Mouse (Mus musculus) inflammation-experienced regulatory T-cells (primary cell): ENCODE results near the gene Thrsp. TPM values are rescaled to one million over a fixed set of nuclear protein-coding genes. Genes with fewer than 3 reads are reported as not detected.

Experiments
- polyA plus RNA-seq, 2 experiments: library from polyadenylated mRNA; unstranded; fragments of 100-300 nt; shearing (Covaris generic); gene quantifications; one replicate each; pipeline ENCODE4 v1.2.1; 2017

Thrsp gene
- 1 to 10 TPM; 1.0 to 2.4 TPM for polyA plus RNA-seq

DNA sequence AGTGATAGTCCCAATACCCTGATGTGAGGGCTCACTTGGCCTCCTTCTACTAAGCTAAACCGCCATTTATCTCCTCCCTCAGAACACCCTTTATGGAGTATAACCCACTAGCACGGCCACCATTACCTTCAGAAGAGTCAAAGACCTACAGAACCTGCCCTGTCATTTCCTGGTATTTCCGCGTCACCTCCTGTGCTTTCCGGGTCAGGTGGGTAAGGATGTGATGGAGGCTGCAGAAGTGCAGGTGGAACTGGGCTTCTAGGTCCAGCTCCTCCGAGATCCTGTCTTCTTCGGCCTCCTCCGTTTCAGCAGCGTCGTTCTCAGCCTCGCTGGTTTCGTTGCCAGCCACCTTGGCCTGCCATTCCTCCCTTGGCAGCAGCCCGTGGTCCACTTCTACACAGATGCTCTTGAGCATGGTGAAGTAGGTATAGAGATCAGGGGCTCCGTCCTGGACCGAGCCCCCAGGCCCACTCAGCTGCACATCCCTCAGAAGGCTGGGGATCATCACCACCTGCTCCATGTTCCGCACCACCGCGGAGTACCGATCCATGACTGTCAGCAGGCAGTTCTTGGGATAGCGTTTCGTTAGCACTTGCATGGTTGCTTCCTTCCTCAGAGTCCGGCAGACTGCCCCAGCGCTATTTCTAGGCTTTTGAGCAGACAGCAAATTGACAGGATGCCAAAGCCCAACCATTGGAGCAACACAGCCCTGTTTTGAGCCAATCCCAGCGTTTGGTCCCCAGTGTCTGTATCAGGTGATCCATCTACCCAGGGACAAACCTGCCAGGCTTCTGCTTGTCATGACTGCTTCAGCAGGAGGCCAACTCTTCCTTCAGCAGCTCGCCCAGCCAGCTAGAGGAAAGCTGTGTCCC, at the start of gene Thrsp:
Thrsp (minus strand) TSS at position 825 of the 872 bp plus-strand sequence.

DNA sequence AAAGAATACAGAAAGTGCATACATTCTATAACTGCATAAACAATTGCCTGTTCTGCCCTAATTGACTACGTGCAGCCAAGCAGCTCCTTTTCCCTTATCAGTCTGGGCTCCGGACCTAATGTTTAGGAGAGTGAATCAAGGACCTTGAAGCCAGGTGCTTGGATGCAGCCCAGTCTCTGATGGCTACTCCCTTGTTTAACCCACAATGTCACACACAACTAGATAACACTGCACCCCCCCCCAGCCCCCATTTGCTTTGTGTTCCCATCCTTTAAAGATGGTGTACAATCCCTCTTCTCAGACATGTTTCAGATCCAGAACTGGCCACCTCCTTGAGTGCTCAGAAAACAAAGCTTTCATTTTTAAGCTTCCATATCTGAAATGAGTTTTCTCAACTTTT, 33.5 kb upstream of the Thrsp start, which contains the start of gene Kctd14:
Kctd14 (plus strand) TSS at position 301 of the 400 bp plus-strand sequence.

DNA sequence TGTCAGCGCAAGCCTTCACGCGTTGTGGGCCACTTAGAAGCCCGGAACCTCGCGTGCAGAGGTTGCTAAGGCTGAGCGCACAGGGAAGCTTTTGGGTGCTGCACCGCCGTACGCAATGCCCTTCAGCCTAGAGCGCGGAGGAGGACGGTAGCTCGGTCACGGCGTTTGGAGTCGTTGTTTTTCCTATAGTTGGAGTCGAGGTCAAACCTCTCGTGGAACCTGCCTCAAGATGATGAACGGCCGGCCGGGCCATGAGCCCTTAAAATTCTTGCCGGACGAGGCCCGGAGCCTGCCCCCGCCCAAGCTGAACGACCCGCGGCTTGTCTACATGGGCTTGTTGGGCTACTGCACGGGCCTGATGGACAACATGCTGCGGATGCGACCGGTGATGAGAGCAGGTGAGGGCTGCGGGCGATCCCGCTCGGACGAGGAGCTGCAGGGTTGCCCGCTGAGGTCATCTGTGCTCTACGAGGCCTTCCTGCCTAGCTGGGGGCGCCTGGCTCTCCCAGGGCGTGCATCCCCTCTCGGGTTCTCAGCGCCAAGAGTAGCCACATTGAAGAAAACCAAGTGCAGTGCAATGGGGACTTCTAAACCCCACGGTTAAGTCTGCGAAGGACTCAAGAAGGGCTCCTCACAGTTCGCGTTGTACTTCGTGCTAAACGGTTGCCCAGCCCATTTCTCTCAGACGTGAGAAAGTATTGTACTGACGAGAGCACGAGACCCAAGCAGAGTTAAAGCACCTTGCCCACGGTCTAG, 17.4 kb downstream of the Thrsp start, which contains the start of gene Ndufc2:
Ndufc2 (plus strand) TSS at position 44 of the 756 bp plus-strand sequence.

Other genes starting within 250 kb of the Thrsp start
- gene Usp35, start 85.7 kb downstream of the Thrsp start, polyA plus RNA-seq: 1 to 10 TPM; 4.9 to 5.2 TPM
- gene Kctd21, start 85.4 kb downstream of the Thrsp start, polyA plus RNA-seq: 1 to 10 TPM in 1 of 2 experiments, under 1 TPM in 1; 0.86 to 1.9 TPM
- 10 to 100 TPM; 14.5 to 21.0 TPM for gene Alg8, start 46.1 kb downstream of the Thrsp start, polyA plus RNA-seq
- 100 to 1,000 TPM; 125 to 151 TPM for gene Ndufc2, start 17.7 kb downstream of the Thrsp start, polyA plus RNA-seq
- 1 to 10 TPM in 1 of 2 experiments, under 1 TPM in 1; 0.42 to 2.8 TPM for gene Kctd14, start 33.6 kb upstream of the Thrsp start, polyA plus RNA-seq
- 10 to 100 TPM; 51.3 to 52.6 TPM for gene Ints4, start 63.2 kb upstream of the Thrsp start, polyA plus RNA-seq
- 10 to 100 TPM; 38.4 to 43.0 TPM for gene Aamdc, start 161.8 kb upstream of the Thrsp start, polyA plus RNA-seq
- 10 to 100 TPM; 51.8 to 52.1 TPM for gene Rsf1, start 162.2 kb upstream of the Thrsp start, polyA plus RNA-seq